Mouse (Mus musculus) embryonic facial prominence, embryonic 12.5 days (tissue): Measurements from ENCODE around the gene Galnt12. TPM values are rescaled to one million over a fixed set of nuclear protein-coding genes. Genes with fewer than 3 reads are reported as not detected.

Experiments
- ATAC-seq: fragments of 200-750 bp; cut with Nextera tagmentation; 2 replicates; pipeline ENCODE4 v1.8.0; 2017; ENCODE audit not compliant: insufficient number of reproducible peaks, insufficient read depth, low FRiP score, low TSS enrichment
- H3K27ac ChIP-seq: fragments of 300-500 bp; sonication (generic); 2 replicates; pipeline ENCODE4 v1.5.1; 2016; ENCODE audit warnings: mild to moderate bottlenecking
- H3K27me3 ChIP-seq: fragments of 300-500 bp; sonication (generic); 2 replicates; pipeline ENCODE4 v1.6.1; 2016; ENCODE audit warnings: mild to moderate bottlenecking, moderate library complexity
- H3K36me3 ChIP-seq: fragments of 300-500 bp; sonication (generic); 2 replicates; pipeline ENCODE4 v1.6.1; 2016; ENCODE audit warnings: mild to moderate bottlenecking
- H3K4me1 ChIP-seq: fragments of 300-500 bp; sonication (generic); 2 replicates; pipeline ENCODE4 v1.6.1; 2016
- H3K4me2 ChIP-seq: fragments of 300-500 bp; sonication (generic); replicated peaks from 2 replicates; pipeline ENCODE4 v1.6.1; 2016; ENCODE audit warnings: mild to moderate bottlenecking, moderate library complexity
- H3K4me3 ChIP-seq: fragments of 300-500 bp; sonication (generic); 2 replicates; pipeline ENCODE4 v1.5.1; 2016; ENCODE audit warnings: mild to moderate bottlenecking
- H3K9ac ChIP-seq: fragments of 300-500 bp; sonication (generic); 2 replicates; pipeline ENCODE4 v1.6.1; 2016; ENCODE audit warnings: mild to moderate bottlenecking, moderate library complexity
- H3K9me3 ChIP-seq: fragments of 300-500 bp; sonication (generic); 2 replicates; pipeline ENCODE4 v1.6.1; 2016; ENCODE audit warnings: mild to moderate bottlenecking, moderate library complexity
- WGBS: fragments of 180-500 bp; shearing (Covaris S2); methylation state at CpG from one replicate; pipeline ENCODE4 v1.1.7; 2016; 5-methylcytosine and 5-hydroxymethylcytosine counted together
- polyA plus RNA-seq: library from polyadenylated mRNA; unstranded; fragments of >200 nt; fragmentation: Nextera tagmentation; extraction: Ambion mirVana; gene quantifications from 2 replicates; pipeline ENCODE4 v1.2.1, GENCODE M21; 2016

Gene Galnt12
- polyA plus RNA-seq, 1 experiment from 2014 or later, result 4.9 TPM

DNA sequence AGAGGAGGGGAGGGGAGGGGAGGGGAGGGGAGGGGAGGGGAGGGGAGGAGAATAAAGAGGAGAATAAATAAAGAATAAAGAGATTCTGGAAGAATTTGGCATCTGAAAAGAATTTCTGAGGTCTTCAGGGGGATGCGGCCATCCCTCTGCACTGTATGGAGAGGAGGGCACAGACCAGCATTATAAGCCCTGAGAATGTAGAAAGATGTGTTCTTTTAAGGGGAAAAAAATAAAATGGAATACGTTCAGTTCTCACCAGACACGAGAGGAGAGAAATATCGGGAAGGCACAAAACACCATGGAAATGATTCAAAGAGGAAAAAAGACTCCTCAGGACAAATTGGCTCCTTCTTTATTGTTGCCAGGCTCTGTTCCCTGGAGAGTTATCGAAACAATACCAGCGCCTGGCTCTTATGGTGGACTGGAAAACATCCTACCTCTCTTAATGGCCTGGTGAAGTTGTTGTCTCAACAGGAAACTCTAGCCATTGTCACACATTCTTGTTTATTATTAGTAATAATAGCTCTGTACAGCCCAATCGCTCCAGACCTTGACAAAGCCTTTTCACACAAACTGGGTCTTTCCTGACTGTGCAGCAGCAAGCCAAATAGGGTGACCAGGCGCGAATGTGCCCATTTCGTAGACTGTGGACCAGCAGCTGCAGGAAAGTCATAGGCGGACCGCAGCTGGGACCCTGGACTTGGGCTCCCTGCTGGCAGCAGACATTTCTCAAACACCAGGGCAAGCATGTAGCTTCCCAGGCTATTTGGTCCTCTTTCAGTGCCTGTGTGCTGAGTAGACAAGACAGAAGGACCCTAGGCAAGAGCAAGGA is 70.3 kb downstream of the Galnt12 start:
- 63% methylated on average over 12 of the region's 12 CpGs for WGBS
- H3K4me1 ChIP-seq, result no peaks in the 10 kb centered on the region; the same call in 1 of the 2 replicates
- H3K36me3 ChIP-seq, result no peaks in the 10 kb centered on the region
- ATAC-seq, result no peak
- no peaks in the 10 kb centered on the region for H3K9me3 ChIP-seq
- no peaks in the 10 kb centered on the region for H3K27me3 ChIP-seq
- H3K4me2 ChIP-seq, result no peak overlapping the region
- H3K9ac ChIP-seq, result no peak overlapping the region
- H3K4me3 ChIP-seq, result no peak overlapping the region
- H3K27ac ChIP-seq, result no peak overlapping the region

- no peak overlapping the region for H3K9ac ChIP-seq
- no peaks in the 10 kb centered on the region for H3K27me3 ChIP-seq
- no peak overlapping the region for H3K4me2 ChIP-seq
- no peaks in the 10 kb centered on the region for H3K9me3 ChIP-seq
- no peak overlapping the region for H3K4me3 ChIP-seq
- WGBS, result 50% methylated on average over 1 of the region's 1 CpGs
- no peak overlapping the region for H3K27ac ChIP-seq
- no peak for ATAC-seq
- H3K36me3 ChIP-seq, result no peaks in the 10 kb centered on the region
- H3K4me1 ChIP-seq, result no peaks in the 10 kb centered on the region
Observed at GRCm38 (mm10) chr4:47172314-47172713, 80.6 kb downstream of the Galnt12 start.

Other genes starting within 250 kb of the Galnt12 start
- 0.35 and 0.48 TPM in 2 replicates for gene Gabbr2, start 100.0 kb upstream of the Galnt12 start, polyA plus RNA-seq
- 8.4 and 9.5 TPM in 2 replicates for gene Anks6, start 34.5 kb upstream of the Galnt12 start, polyA plus RNA-seq
- 14.7 and 15.4 TPM in 2 replicates for gene Col15a1, start 116.3 kb downstream of the Galnt12 start, polyA plus RNA-seq